Mouse (Mus musculus) kidney, postnatal 4 days (tissue): ENCODE results near the gene Gas2l3.
A peak's percentile ranks its signal among the peaks of the same experiment; 100 is the strongest.

Source experiments
- DNase-seq, 2 experiments: peaks; one replicate each; pipeline ENCODE4 v3.0.0; 2021; ENCODE audit warnings: mixed read lengths in 2 of 2

The Gas2l3 gene

DNA sequence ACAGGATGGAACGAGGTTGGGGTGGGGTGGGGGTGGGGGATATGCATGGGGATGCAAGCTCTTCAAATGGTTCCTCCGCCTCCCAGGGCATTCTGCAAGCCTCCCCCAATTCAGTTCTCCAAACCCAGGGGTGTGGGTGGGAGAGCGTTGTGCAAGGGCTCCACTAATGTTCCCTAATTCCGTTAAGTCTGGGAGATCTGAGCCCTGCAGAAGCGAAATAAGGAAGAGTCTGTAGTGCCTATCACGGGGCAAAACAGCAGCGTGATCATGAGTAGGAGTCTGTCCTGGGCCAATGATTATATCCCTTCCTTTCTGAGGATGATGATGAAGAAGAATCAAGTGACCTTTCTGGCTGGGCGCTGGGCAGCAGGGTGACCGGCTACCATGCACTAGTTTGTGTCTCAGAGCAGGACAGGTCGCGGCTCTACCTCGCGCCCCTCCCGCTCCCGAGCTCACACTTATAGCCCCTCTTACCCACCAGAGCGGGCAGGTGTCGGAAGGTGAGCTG, 598 bp downstream of the Gas2l3 start:
- peak in 1 of 2 experiments; percentile 8 for DNase-seq

GRCm38 (mm10) chr10:89442640-89443039, 1.1 kb downstream of the Gas2l3 start:
- DNase-seq: no peak

- DNase-seq: no peak
Observed at GRCm38 (mm10) chr10:89441961-89442360, 1.8 kb downstream of the Gas2l3 start.

- DNase-seq: no peak
Observed at GRCm38 (mm10) chr10:89439380-89439779, 4.4 kb downstream of the Gas2l3 start.

- peak in 1 of 2 experiments; percentile 12 for DNase-seq
Observed at GRCm38 (mm10) chr10:89437996-89438395, 5.8 kb downstream of the Gas2l3 start.

DNA sequence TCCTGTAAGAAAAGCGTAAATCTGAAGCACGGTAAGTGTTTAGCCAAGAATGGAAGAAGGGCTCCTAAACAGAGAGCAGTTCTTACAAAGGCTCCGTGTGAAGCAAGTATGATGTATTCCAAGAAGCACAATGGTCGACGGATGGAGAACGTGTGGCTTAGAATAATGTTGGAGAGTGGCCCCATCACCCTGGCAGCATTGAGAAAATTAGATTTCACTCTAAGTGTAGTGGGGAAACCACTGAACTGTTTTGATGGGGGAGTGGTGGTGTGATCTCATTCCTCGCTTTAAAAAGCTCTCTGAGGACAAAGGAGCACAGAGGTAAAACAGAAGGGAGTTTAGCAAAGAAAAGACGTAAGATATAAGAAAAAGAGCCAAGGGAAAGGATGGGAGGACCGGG, 6.3 kb downstream of the Gas2l3 start:
- no peak for DNase-seq

DNA sequence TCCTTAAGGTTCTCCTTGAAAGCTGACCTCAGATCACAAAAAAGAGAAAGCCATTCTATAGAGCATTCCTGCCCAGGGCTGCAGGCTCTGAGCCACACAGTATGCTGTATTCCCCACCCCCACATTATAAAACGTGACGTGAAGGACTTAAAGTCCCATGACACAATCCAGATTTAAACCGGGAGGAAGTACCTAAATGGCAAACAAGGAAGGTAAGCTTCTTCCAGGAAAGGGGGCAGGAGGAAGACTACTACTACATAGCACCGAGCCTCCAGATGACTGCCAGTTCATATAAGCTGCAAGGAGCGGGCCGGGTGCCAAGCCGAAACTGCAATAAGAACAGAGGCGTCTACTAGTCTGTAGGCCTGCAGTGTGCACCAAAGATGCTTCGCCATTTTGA, 7.8 kb downstream of the Gas2l3 start:
- no peak for DNase-seq

DNA sequence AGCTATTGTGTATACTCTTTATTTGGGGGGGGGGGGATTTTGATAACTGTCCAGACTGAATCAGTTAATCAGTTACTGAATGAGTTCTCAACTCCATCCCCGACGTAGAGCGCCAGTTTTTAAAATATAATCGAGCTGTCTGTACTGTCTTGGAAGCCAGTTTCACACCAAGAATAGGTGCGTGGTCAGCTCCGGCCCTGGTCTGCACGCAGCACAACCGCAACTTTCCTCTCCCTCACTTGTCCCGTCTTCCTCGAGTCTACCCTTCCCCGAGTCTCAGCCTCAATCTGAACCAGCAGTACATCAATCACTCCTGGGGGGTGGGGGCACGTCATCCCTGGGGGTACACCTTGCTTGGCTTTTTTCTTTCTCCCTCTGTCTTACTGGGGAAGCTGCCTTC, 8.4 kb downstream of the Gas2l3 start:
- DNase-seq: no peak

GRCm38 (mm10) chr10:89434509-89435210, 9.1 kb downstream of the Gas2l3 start:
- no peak for DNase-seq

DNA sequence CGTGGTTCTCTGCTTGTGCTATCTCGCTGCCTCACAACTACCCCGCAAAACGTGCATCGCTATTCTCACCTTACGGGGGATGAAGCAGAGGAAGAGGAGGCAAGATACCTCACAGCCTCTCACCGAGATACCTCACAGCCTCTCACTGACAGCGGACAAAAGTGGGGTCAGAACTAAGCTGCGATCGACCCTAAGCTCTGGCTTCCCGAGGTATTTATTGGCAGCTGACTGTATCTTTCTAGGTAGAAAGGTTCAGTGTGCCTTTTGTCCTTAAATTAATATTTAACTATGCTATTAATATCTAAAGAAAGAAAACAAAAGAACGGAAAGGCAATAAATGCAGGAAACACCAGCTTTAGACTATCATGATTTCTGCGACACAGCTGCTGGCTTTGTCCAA, 11.0 kb downstream of the Gas2l3 start:
- DNase-seq: no peak

GRCm38 (mm10) chr10:89430751-89431150, 13.0 kb downstream of the Gas2l3 start:
- DNase-seq: no peak

- DNase-seq: no peak
Observed at GRCm38 (mm10) chr10:89424800-89425393, 18.9 kb downstream of the Gas2l3 start.

- no peak for DNase-seq
Observed at GRCm38 (mm10) chr10:89424217-89424616, 19.6 kb downstream of the Gas2l3 start.

GRCm38 (mm10) chr10:89423164-89423778, 20.5 kb downstream of the Gas2l3 start:
- DNase-seq: no peak

GRCm38 (mm10) chr10:89422504-89423158, 21.1 kb downstream of the Gas2l3 start:
- no peak for DNase-seq

DNA sequence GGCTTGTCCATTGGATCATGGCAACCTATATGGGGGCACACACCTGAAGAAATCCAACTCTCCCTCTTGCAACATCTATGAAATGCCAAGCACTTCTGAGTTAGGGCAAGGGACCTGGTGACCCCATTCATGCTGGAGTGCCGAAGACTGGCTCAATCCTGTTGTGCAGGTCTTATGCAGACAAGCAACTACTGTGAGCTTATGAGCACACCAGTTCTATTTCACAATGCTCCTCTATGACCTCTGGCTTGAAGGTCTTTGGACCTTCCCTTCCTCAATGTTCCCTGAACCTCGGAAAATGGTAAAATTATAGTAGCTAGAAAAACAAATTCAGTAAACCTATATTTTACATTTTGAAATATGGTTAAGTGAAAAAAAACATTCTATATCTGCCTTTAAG, 25.8 kb downstream of the Gas2l3 start:
- DNase-seq: no peak

DNA sequence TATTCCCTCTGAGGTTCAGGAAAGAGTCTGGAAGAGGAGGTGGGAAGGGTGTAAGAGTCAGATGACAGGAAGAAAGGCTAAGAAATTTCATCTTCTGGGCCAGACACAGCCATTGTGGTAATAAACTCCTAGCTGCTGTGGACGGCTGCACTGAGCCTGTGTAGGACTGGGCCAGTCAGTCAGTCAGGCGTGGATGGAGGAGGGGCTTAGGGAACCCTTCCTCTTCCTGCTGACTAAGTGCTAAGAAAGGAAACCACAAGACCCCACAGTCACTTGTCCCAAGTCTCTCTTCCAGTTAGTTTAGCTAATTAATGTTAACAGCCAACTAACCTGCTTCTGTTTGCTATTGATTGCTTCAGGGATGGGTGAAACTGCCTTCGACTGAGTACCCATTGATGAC, 28.3 kb downstream of the Gas2l3 start:
- no peak for DNase-seq

DNA sequence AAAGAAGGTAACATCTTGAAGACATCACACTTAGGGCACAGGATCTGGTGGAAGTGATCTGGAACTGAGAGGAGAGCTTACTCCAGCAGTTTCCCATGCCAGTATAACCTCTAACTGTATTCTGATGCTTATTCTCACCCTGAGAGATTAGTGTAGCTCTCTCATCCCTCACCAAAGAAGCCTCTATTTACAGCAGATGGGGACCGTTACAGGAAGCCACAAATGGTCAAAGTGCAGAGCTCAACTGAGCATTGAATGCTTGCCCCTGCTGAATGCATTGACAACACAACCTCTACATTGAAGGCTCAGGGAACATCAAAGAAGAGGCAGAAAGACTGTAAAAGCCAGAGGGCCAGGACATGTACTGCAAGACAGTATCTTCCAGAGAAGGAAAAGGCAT, 36.2 kb downstream of the Gas2l3 start:
- no peak for DNase-seq

DNA sequence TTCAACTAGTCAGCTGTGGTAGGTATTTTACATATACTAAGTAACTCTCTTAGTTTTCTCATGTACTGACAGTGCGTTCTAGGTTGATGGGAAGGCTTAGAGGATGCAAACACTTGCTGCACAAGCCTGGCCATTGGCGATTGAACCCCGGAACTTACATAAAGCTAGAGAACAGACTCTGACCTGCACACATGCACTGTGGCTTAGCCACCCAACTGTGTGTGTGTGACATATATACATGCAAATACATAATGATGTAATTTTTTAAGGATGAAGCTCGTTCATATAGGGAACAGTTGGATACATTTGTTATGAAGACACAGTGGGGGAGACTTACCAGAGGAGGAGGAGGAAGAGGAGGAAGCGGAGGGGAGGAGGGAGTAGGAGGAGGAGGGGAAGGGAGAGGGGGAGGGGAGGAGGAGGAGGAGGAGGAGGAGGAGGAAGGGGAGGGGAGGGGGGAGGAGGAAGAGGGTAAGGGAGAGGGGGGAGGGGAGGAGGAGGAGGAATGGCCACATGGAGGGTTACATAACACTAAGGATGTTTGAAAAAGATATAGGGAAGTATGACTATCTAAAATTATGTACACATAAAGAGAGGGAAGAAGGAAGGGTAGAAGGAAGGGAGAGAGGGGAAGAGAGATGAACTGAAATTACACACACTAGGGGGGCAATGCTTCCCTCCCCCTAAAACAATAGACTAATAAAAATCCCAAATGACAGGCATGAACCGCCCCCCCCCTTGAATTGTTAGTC, 36.9 kb downstream of the Gas2l3 start:
- no peak for DNase-seq

DNA sequence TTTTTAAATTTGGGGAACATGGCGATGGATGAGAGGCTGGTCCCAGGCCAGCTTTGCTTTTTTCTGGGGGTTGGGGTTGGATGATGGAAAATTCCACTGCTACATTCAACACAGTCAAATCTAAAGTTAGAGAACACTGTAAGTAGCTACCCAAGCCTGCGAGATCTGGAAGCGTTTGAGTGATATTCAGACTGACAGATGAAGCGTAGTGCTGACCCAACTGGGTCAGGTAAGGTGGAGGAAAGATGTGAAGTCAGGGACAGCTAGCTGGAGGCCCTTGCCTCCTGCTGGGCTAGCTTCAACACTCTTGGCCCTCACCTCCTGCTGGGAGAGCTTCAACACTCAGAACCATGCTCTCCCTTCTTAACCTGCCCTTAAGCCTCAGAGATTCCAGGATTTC, 38.8 kb downstream of the Gas2l3 start:
- no peak for DNase-seq

DNA sequence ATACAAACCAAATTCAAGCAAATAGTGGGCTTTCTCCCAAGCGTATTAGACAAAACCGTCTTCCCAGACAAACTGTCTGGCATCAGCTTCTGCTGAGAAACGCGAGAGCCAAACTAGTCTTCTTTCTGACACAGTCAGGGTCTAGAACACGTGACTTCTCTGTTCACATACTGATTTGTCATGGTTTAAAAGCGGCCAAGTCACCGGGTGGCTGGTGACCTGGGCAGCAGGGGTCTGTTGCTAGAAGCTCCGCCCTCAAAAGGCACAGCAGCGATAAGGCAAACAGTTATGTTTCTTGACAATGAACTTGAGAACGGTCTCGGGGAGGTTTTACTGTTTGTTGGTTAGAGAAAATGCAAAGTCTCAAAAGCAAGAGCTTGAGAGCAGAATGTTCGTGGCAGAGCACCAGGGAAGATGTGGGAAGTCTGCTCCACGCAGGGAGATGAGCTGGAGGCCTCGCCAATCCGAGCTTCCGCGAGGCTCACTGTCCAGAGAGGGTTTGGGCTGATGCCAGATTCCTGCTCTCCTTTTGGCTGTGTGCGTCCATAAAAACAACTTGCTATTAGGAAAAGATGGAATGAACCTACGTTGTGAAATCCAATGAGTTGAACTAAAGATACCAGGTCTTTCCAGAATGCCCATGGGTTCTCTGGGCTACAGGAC, 43.0 kb downstream of the Gas2l3 start:
- DNase-seq: peak; percentile 49 to 56

DNA sequence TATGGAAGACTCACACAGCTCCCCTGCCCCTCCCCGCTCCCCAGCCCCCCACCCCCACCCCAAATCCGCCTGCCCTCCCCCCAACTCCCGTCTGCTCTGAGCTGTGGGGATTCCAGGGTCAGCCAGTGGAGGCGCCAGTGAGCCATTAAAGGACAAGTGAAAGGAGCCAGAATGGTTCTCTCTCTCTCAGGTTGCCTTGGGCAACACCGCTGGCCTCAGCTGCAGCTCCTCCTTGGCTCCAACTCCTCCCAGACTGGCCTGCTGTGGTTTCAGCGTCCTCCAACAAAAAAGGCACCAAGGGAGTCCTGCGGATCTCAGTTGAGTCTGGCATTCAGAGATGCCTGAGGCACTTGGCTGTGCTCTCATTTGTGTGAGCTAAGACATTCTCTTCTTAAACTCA, 47.9 kb downstream of the Gas2l3 start:
- DNase-seq: peak; percentile 76 to 81
